Mouse (Mus musculus): ENCODE measurements at regions not wholly inside any gene's neighbourhood (a gene's known extent, or its start where the extent isn't known, plus 50 kb on each side); places are given as distances from the start of the nearest gene placed in this dataset.

GRCm38 (mm10) chr8:90149903-90150302, 198.2 kb downstream of the Tox3 start:
- TF ChIP-seq CTCF (IDR thresholded peaks at IDR 0.05; ENCODE audit: low read depth) (no peak), EP300 (IDR thresholded peaks at IDR 0.05; ENCODE audit: low read depth) (no peak)
